Mouse (Mus musculus): ENCODE data around the gene Hnrnpa1.
"Not testable (repeated sequence)": the region's sequence is repeated elsewhere in the genome, so short reads cannot be mapped to it uniquely, and the experiment has no call there.

The Hnrnpa1 gene

GRCm38 (mm10) chr15:103241071-103242018, 1.1 kb downstream of the Hnrnpa1 start:
- DNase-seq (ENCODE audit: low spot score) = not testable (repeated sequence)

- no peak for DNase-seq (ENCODE audit: low spot score)
Observed at GRCm38 (mm10) chr15:103242885-103243284, 2.7 kb downstream of the Hnrnpa1 start.

- DNase-seq (ENCODE audit: low spot score) = no peak
Observed at GRCm38 (mm10) chr15:103245616-103246015, 5.4 kb downstream of the Hnrnpa1 start.

- DNase-seq (ENCODE audit: low spot score) = no peak
Observed at GRCm38 (mm10) chr15:103247078-103247781, 7.0 kb downstream of the Hnrnpa1 start.

GRCm38 (mm10) chr15:103247782-103248400, 7.7 kb downstream of the Hnrnpa1 start:
- DNase-seq (ENCODE audit: low spot score) = no peak

- no peak for DNase-seq (ENCODE audit: low spot score)
Observed at GRCm38 (mm10) chr15:103248401-103249313, 8.4 kb downstream of the Hnrnpa1 start.

GRCm38 (mm10) chr15:103249511-103249910, 9.3 kb downstream of the Hnrnpa1 start:
- DNase-seq (ENCODE audit: low spot score) = not testable (repeated sequence)

- DNase-seq (ENCODE audit: low spot score) = peak; percentile 70
Observed at GRCm38 (mm10) chr15:103250195-103250740, 10.0 kb downstream of the Hnrnpa1 start.

- DNase-seq (ENCODE audit: low spot score) = no peak
Observed at GRCm38 (mm10) chr15:103251595-103251994, 11.4 kb downstream of the Hnrnpa1 start.

GRCm38 (mm10) chr15:103252660-103253059, 12.4 kb downstream of the Hnrnpa1 start:
- DNase-seq (ENCODE audit: low spot score) = no peak

- DNase-seq (ENCODE audit: low spot score) = no peak
Observed at GRCm38 (mm10) chr15:103253352-103253751, 13.1 kb downstream of the Hnrnpa1 start.

GRCm38 (mm10) chr15:103255169-103255568, 14.9 kb downstream of the Hnrnpa1 start:
- DNase-seq (ENCODE audit: low spot score) = no peak

GRCm38 (mm10) chr15:103256210-103256986, 16.2 kb downstream of the Hnrnpa1 start:
- no peak for DNase-seq (ENCODE audit: low spot score)

GRCm38 (mm10) chr15:103257790-103258728, 17.8 kb downstream of the Hnrnpa1 start, which contains the start of gene Nfe2:
Gene Nfe2, minus strand, starts transcription at chr15:103258403.
- peak; percentile 55 for DNase-seq (ENCODE audit: low spot score)

- no peak for DNase-seq (ENCODE audit: low spot score)
Observed at GRCm38 (mm10) chr15:103259162-103259561, 18.9 kb downstream of the Hnrnpa1 start.

GRCm38 (mm10) chr15:103259989-103260388, 19.8 kb downstream of the Hnrnpa1 start:
- DNase-seq (ENCODE audit: low spot score) = no peak

GRCm38 (mm10) chr15:103264794-103265193, 24.6 kb downstream of the Hnrnpa1 start:
- DNase-seq (ENCODE audit: low spot score) = no peak

GRCm38 (mm10) chr15:103268903-103269302, 28.7 kb downstream of the Hnrnpa1 start:
- no peak for DNase-seq (ENCODE audit: low spot score)

Data from urinary bladder, postnatal 25 days (tissue).